Mouse (Mus musculus): Measurements from ENCODE around the gene Ccdc155. TPM values are rescaled to one million over a fixed set of nuclear protein-coding genes. Genes with fewer than 3 reads are reported as not detected.

Gene Ccdc155
- polyA plus RNA-seq, 1 experiment from 2014 or later: not detected

DNA sequence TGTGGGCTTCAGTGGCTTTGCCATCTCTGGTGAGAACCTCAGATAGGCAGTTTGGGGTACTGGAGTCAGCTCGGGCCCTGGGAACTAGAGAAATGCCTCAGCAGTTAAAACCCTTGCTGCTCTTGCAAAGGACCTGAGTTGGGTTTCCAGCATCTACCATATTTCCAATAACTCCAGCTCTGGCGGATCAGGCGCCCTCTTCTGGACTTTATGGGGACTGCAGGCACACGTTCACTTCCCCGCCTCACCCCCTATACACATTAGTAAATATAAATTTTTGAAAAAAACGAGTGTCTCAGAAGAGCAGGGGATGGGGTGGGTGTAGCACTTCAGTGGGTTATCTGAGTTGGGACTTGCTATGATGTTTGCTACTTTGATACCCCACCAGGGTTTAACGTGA, 31.7 kb downstream of the Ccdc155 start:
- no peak overlapping the region for H3K9ac ChIP-seq (ENCODE audit: low read depth, low read length)
- H3K4me2 ChIP-seq (replicated peaks; ENCODE audit: low read depth): no peak overlapping the region
- ATAC-seq: no peak
- no peaks in the 10 kb centered on the region for H3K36me3 ChIP-seq (ENCODE audit: control insufficient read depth, insufficient read depth)
- peaks cover 69% of the 10 kb centered on the region for H3K27me3 ChIP-seq (replicated peaks; ENCODE audit: control insufficient read depth, insufficient read depth, low read length)
- 55% methylated on average over 7 of the region's 7 CpGs for WGBS
- H3K4me1 ChIP-seq (replicated peaks; ENCODE audit: control insufficient read depth, insufficient read depth, low read length): no peaks in the 10 kb centered on the region
- peaks cover 9% of the 10 kb centered on the region for H3K9me3 ChIP-seq (ENCODE audit: control insufficient read depth)
- no peak overlapping the region for H3K4me3 ChIP-seq (ENCODE audit: low read depth, low read length)
- TF ChIP-seq CTCF (IDR thresholded peaks at IDR 0.05; ENCODE audit: low read depth): peak; percentile 52
- H3K27ac ChIP-seq (ENCODE audit: low read depth, low read length): no peak overlapping the region

- 87% methylated on average over 3 of the region's 3 CpGs for WGBS
- H3K27ac ChIP-seq (ENCODE audit: low read depth, low read length): no peak overlapping the region
- H3K4me1 ChIP-seq (replicated peaks; ENCODE audit: control insufficient read depth, insufficient read depth, low read length): no peaks in the 10 kb centered on the region
- H3K4me3 ChIP-seq (ENCODE audit: low read depth, low read length): no peak overlapping the region
- H3K4me2 ChIP-seq (replicated peaks; ENCODE audit: low read depth): no peak overlapping the region
- H3K27me3 ChIP-seq (replicated peaks; ENCODE audit: control insufficient read depth, insufficient read depth, low read length): peaks cover 67% of the 10 kb centered on the region
- no peak overlapping the region for H3K9ac ChIP-seq (ENCODE audit: low read depth, low read length)
- ATAC-seq: no peak
- H3K36me3 ChIP-seq (ENCODE audit: control insufficient read depth, insufficient read depth): no peaks in the 10 kb centered on the region
- TF ChIP-seq CTCF (IDR thresholded peaks at IDR 0.05; ENCODE audit: low read depth): no peak
- H3K9me3 ChIP-seq (ENCODE audit: control insufficient read depth): peaks cover 9% of the 10 kb centered on the region
Observed at GRCm38 (mm10) chr7:45169495-45169894, 35.2 kb downstream of the Ccdc155 start.

- H3K9me3 ChIP-seq (ENCODE audit: control insufficient read depth): peaks cover 9% of the 10 kb centered on the region
- no peak overlapping the region for H3K9ac ChIP-seq (ENCODE audit: low read depth, low read length)
- peaks cover 69% of the 10 kb centered on the region for H3K27me3 ChIP-seq (replicated peaks; ENCODE audit: control insufficient read depth, insufficient read depth, low read length)
- no peak overlapping the region for H3K4me3 ChIP-seq (ENCODE audit: low read depth, low read length)
- no peaks in the 10 kb centered on the region for H3K36me3 ChIP-seq (ENCODE audit: control insufficient read depth, insufficient read depth)
- ATAC-seq: no peak
- WGBS: 6% methylated on average over 24 of the region's 24 CpGs
- H3K4me1 ChIP-seq (replicated peaks; ENCODE audit: control insufficient read depth, insufficient read depth, low read length): no peaks in the 10 kb centered on the region
- no peak for TF ChIP-seq CTCF (IDR thresholded peaks at IDR 0.05; ENCODE audit: low read depth)
- H3K4me2 ChIP-seq (replicated peaks; ENCODE audit: low read depth): no peak overlapping the region
- no peak overlapping the region for H3K27ac ChIP-seq (ENCODE audit: low read depth, low read length)
Observed at GRCm38 (mm10) chr7:45168656-45169055, 36.0 kb downstream of the Ccdc155 start.

GRCm38 (mm10) chr7:45167761-45168445, 36.8 kb downstream of the Ccdc155 start:
- Histone ChIP-seq H3K4me3 (ENCODE audit: low read depth, low read length) (no peak overlapping the region), H3K27me3 (replicated peaks; ENCODE audit: control insufficient read depth, insufficient read depth, low read length) (peaks cover 73% of the 10 kb centered on the region), H3K4me2 (replicated peaks; ENCODE audit: low read depth) (no peak overlapping the region), H3K4me1 (replicated peaks; ENCODE audit: control insufficient read depth, insufficient read depth, low read length) (no peaks in the 10 kb centered on the region), H3K36me3 (ENCODE audit: control insufficient read depth, insufficient read depth) (no peaks in the 10 kb centered on the region), H3K27ac (ENCODE audit: low read depth, low read length) (no peak overlapping the region), H3K9ac (ENCODE audit: low read depth, low read length) (no peak overlapping the region), H3K9me3 (ENCODE audit: control insufficient read depth) (peaks cover 9% of the 10 kb centered on the region)
- no peak for ATAC-seq
- TF ChIP-seq CTCF (IDR thresholded peaks at IDR 0.05; ENCODE audit: low read depth): no peak
- WGBS: 5% methylated on average over 19 of the region's 19 CpGs

- Histone ChIP-seq H3K9me3 (ENCODE audit: control insufficient read depth) (peaks cover 9% of the 10 kb centered on the region), H3K9ac (ENCODE audit: low read depth, low read length) (no peak overlapping the region), H3K27ac (ENCODE audit: low read depth, low read length) (no peak overlapping the region), H3K4me1 (replicated peaks; ENCODE audit: control insufficient read depth, insufficient read depth, low read length) (peaks cover 2% of the 10 kb centered on the region; the same call in 1 of the 2 replicates), H3K4me2 (replicated peaks; ENCODE audit: low read depth) (no peak overlapping the region), H3K36me3 (ENCODE audit: control insufficient read depth, insufficient read depth) (no peaks in the 10 kb centered on the region), H3K4me3 (ENCODE audit: low read depth, low read length) (no peak overlapping the region), H3K27me3 (replicated peaks; ENCODE audit: control insufficient read depth, insufficient read depth, low read length) (peaks cover 74% of the 10 kb centered on the region)
- no peak for TF ChIP-seq CTCF (IDR thresholded peaks at IDR 0.05; ENCODE audit: low read depth)
- WGBS: 27% methylated on average over 10 of the region's 10 CpGs
- no peak for ATAC-seq
Observed at GRCm38 (mm10) chr7:45166950-45167401, 37.7 kb downstream of the Ccdc155 start.

DNA sequence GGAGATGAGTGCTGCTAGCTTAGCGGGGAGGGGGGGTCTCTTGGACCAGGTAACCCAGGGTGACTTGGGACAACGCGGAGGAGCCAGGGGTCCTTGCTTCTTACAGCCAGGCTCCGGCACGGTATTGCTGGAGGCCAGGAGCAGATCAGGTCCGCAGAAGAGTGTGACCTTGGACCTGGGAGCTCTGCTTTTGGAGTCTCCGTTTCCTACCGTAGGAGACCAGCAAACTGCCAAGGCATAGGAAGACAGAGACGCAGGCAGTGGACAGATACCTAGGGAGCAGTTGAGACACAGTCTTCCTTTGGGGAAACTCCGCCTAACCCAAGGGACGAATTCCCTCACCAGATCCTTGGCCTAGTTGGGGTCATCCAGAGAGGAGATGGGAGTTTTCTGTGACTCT, 39.0 kb downstream of the Ccdc155 start:
- no peak for TF ChIP-seq CTCF (IDR thresholded peaks at IDR 0.05; ENCODE audit: low read depth)
- WGBS: 52% methylated on average over 11 of the region's 11 CpGs

More for the DNA sequence above, 39.0 kb downstream of the Ccdc155 start:
- peaks cover 73% of the 10 kb centered on the region for H3K27me3 ChIP-seq (replicated peaks; ENCODE audit: control insufficient read depth, insufficient read depth, low read length)
- peaks cover 5% of the 10 kb centered on the region; the same call in 1 of the 2 replicates for H3K4me1 ChIP-seq (replicated peaks; ENCODE audit: control insufficient read depth, insufficient read depth, low read length)
- H3K9me3 ChIP-seq (ENCODE audit: control insufficient read depth): peaks cover 9% of the 10 kb centered on the region
- no peak for ATAC-seq
- no peaks in the 10 kb centered on the region for H3K36me3 ChIP-seq (ENCODE audit: control insufficient read depth, insufficient read depth)
- no peak overlapping the region for H3K27ac ChIP-seq (ENCODE audit: low read depth, low read length)
- no peak overlapping the region for H3K9ac ChIP-seq (ENCODE audit: low read depth, low read length)
- H3K4me3 ChIP-seq (ENCODE audit: low read depth, low read length): no peak overlapping the region
- H3K4me2 ChIP-seq (replicated peaks; ENCODE audit: low read depth): no peak overlapping the region

Data from intestine, postnatal 0 days (tissue).